Mouse (Mus musculus): ENCODE results near the gene Hivep3. TPM values are rescaled to one million over a fixed set of nuclear protein-coding genes. Genes with fewer than 3 reads are reported as not detected.

Gene Hivep3
- polyA plus RNA-seq, 1 experiment from 2014 or later = 3.7 TPM

GRCm38 (mm10) chr4:120044612-120045011 is 311.0 kb downstream of the Hivep3 start:
- H3K4me3 ChIP-seq = no peak overlapping the region
- no peak overlapping the region for H3K4me2 ChIP-seq
- no peak overlapping the region for H3K27ac ChIP-seq
- H3K27me3 ChIP-seq = no peaks in the 10 kb centered on the region
- no peak for ATAC-seq (ENCODE audit: insufficient number of reproducible peaks, insufficient read depth, low FRiP score, low TSS enrichment, low read depth)
- no peaks in the 10 kb centered on the region for H3K9me3 ChIP-seq
- H3K4me1 ChIP-seq = peaks cover 11% of the 10 kb centered on the region
- no peaks in the 10 kb centered on the region for H3K36me3 ChIP-seq
- H3K9ac ChIP-seq = no peak overlapping the region
- WGBS = 74% methylated on average over 5 of the region's 5 CpGs

- Histone ChIP-seq H3K27me3 (no peaks in the 10 kb centered on the region), H3K36me3 (no peaks in the 10 kb centered on the region), H3K4me3 (no peak overlapping the region), H3K27ac (no peak overlapping the region; the same call in 1 of the 2 replicates), H3K4me1 (peaks cover 11% of the 10 kb centered on the region), H3K9me3 (no peaks in the 10 kb centered on the region), H3K4me2 (no peak overlapping the region), H3K9ac (no peak overlapping the region)
- WGBS = 28% methylated on average over 5 of the region's 5 CpGs
- no peak for ATAC-seq (ENCODE audit: insufficient number of reproducible peaks, insufficient read depth, low FRiP score, low TSS enrichment, low read depth)
Observed at GRCm38 (mm10) chr4:120045131-120045537, 311.6 kb downstream of the Hivep3 start.

GRCm38 (mm10) chr4:120045871-120046270 is 312.3 kb downstream of the Hivep3 start:
- Histone ChIP-seq H3K4me1 (peaks cover 11% of the 10 kb centered on the region), H3K9ac (no peak overlapping the region), H3K36me3 (no peaks in the 10 kb centered on the region), H3K27me3 (no peaks in the 10 kb centered on the region), H3K27ac (no peak overlapping the region), H3K4me3 (no peak overlapping the region), H3K9me3 (no peaks in the 10 kb centered on the region), H3K4me2 (no peak overlapping the region)
- 88% methylated on average over 7 of the region's 7 CpGs for WGBS
- no peak for ATAC-seq (ENCODE audit: insufficient number of reproducible peaks, insufficient read depth, low FRiP score, low TSS enrichment, low read depth)

GRCm38 (mm10) chr4:120047060-120047459 is 313.5 kb downstream of the Hivep3 start:
- no peaks in the 10 kb centered on the region for H3K27me3 ChIP-seq
- H3K4me1 ChIP-seq = peaks cover 11% of the 10 kb centered on the region

GRCm38 (mm10) chr4:120048274-120048673 is 314.7 kb downstream of the Hivep3 start:
- H3K9me3 ChIP-seq = no peaks in the 10 kb centered on the region
- no peak overlapping the region for H3K9ac ChIP-seq
- no peak for ATAC-seq (ENCODE audit: insufficient number of reproducible peaks, insufficient read depth, low FRiP score, low TSS enrichment, low read depth)
- no peak overlapping the region for H3K4me2 ChIP-seq
- no peaks in the 10 kb centered on the region for H3K36me3 ChIP-seq
- no peak overlapping the region for H3K27ac ChIP-seq
- peaks cover 11% of the 10 kb centered on the region for H3K4me1 ChIP-seq
- 68% methylated on average over 4 of the region's 4 CpGs for WGBS
- H3K27me3 ChIP-seq = no peaks in the 10 kb centered on the region
- H3K4me3 ChIP-seq = no peak overlapping the region

More at GRCm38 (mm10) chr4:120047060-120047459, 313.5 kb downstream of the Hivep3 start:
- no peak for ATAC-seq (ENCODE audit: insufficient number of reproducible peaks, insufficient read depth, low FRiP score, low TSS enrichment, low read depth)
- Histone ChIP-seq H3K9ac (no peak overlapping the region), H3K27ac (no peak overlapping the region), H3K9me3 (no peaks in the 10 kb centered on the region), H3K4me3 (no peak overlapping the region), H3K4me2 (no peak overlapping the region), H3K36me3 (no peaks in the 10 kb centered on the region)
- WGBS = 31% methylated on average over 4 of the region's 4 CpGs

- Histone ChIP-seq H3K4me1 (peaks cover 9% of the 10 kb centered on the region), H3K4me3 (no peak overlapping the region), H3K9ac (no peak overlapping the region), H3K27ac (no peak overlapping the region), H3K4me2 (no peak overlapping the region), H3K36me3 (no peaks in the 10 kb centered on the region), H3K9me3 (no peaks in the 10 kb centered on the region), H3K27me3 (no peaks in the 10 kb centered on the region)
- ATAC-seq (ENCODE audit: insufficient number of reproducible peaks, insufficient read depth, low FRiP score, low TSS enrichment, low read depth) = no peak
- 90% methylated on average over 3 of the region's 3 CpGs for WGBS
Observed at GRCm38 (mm10) chr4:120049857-120050256, 316.3 kb downstream of the Hivep3 start.

- Histone ChIP-seq H3K4me1 (no peaks in the 10 kb centered on the region), H3K9ac (no peak overlapping the region), H3K9me3 (no peaks in the 10 kb centered on the region), H3K27me3 (no peaks in the 10 kb centered on the region), H3K27ac (no peak overlapping the region), H3K4me2 (no peak overlapping the region), H3K36me3 (no peaks in the 10 kb centered on the region), H3K4me3 (no peak overlapping the region)
- no peak for ATAC-seq (ENCODE audit: insufficient number of reproducible peaks, insufficient read depth, low FRiP score, low TSS enrichment, low read depth)
Observed at GRCm38 (mm10) chr4:120052481-120052880, 318.9 kb downstream of the Hivep3 start.

GRCm38 (mm10) chr4:120053026-120054005 is 319.7 kb downstream of the Hivep3 start:
- Histone ChIP-seq H3K9ac (no peak overlapping the region), H3K27me3 (no peaks in the 10 kb centered on the region), H3K27ac (no peak overlapping the region), H3K9me3 (no peaks in the 10 kb centered on the region), H3K4me2 (no peak overlapping the region), H3K36me3 (no peaks in the 10 kb centered on the region), H3K4me1 (no peaks in the 10 kb centered on the region), H3K4me3 (no peak overlapping the region)
- no peak for ATAC-seq (ENCODE audit: insufficient number of reproducible peaks, insufficient read depth, low FRiP score, low TSS enrichment, low read depth)
- 92% methylated on average over 11 of the region's 11 CpGs for WGBS

GRCm38 (mm10) chr4:120054145-120054544 is 320.6 kb downstream of the Hivep3 start:
- Histone ChIP-seq H3K9me3 (no peaks in the 10 kb centered on the region), H3K9ac (no peak overlapping the region), H3K27me3 (no peaks in the 10 kb centered on the region), H3K36me3 (no peaks in the 10 kb centered on the region), H3K4me3 (no peak overlapping the region), H3K4me1 (no peaks in the 10 kb centered on the region), H3K4me2 (no peak overlapping the region), H3K27ac (no peak overlapping the region)
- 65% methylated on average over 9 of the region's 9 CpGs for WGBS
- ATAC-seq (ENCODE audit: insufficient number of reproducible peaks, insufficient read depth, low FRiP score, low TSS enrichment, low read depth) = no peak

GRCm38 (mm10) chr4:120056451-120056850 is 322.9 kb downstream of the Hivep3 start:
- ATAC-seq (ENCODE audit: insufficient number of reproducible peaks, insufficient read depth, low FRiP score, low TSS enrichment, low read depth) = no peak
- no peaks in the 10 kb centered on the region for H3K36me3 ChIP-seq
- WGBS = 92% methylated on average over 9 of the region's 9 CpGs

GRCm38 (mm10) chr4:120057529-120057928 is 323.9 kb downstream of the Hivep3 start:
- no peak overlapping the region for H3K9ac ChIP-seq
- H3K4me3 ChIP-seq = no peak overlapping the region
- no peak for ATAC-seq (ENCODE audit: insufficient number of reproducible peaks, insufficient read depth, low FRiP score, low TSS enrichment, low read depth)
- no peak overlapping the region for H3K4me2 ChIP-seq
- H3K27me3 ChIP-seq = peaks cover 3% of the 10 kb centered on the region; the same call in 1 of the 2 replicates
- WGBS = 81% methylated on average over 8 of the region's 8 CpGs
- no peaks in the 10 kb centered on the region for H3K9me3 ChIP-seq
- no peaks in the 10 kb centered on the region for H3K4me1 ChIP-seq
- H3K36me3 ChIP-seq = no peaks in the 10 kb centered on the region
- no peak overlapping the region for H3K27ac ChIP-seq

More at GRCm38 (mm10) chr4:120056451-120056850, 322.9 kb downstream of the Hivep3 start:
- Histone ChIP-seq H3K4me1 (no peaks in the 10 kb centered on the region), H3K9ac (no peak overlapping the region), H3K27ac (no peak overlapping the region), H3K4me3 (no peak overlapping the region), H3K4me2 (no peak overlapping the region), H3K9me3 (no peaks in the 10 kb centered on the region), H3K27me3 (peaks cover 3% of the 10 kb centered on the region; the same call in 1 of the 2 replicates)

GRCm38 (mm10) chr4:120058157-120058556 is 324.6 kb downstream of the Hivep3 start:
- no peak overlapping the region for H3K4me3 ChIP-seq
- WGBS = 84% methylated on average over 3 of the region's 3 CpGs
- ATAC-seq (ENCODE audit: insufficient number of reproducible peaks, insufficient read depth, low FRiP score, low TSS enrichment, low read depth) = no peak
- H3K27ac ChIP-seq = no peak overlapping the region
- H3K36me3 ChIP-seq = no peaks in the 10 kb centered on the region
- no peak overlapping the region for H3K9ac ChIP-seq
- no peak overlapping the region for H3K4me2 ChIP-seq
- no peaks in the 10 kb centered on the region for H3K4me1 ChIP-seq
- H3K9me3 ChIP-seq = no peaks in the 10 kb centered on the region
- H3K27me3 ChIP-seq = peaks cover 3% of the 10 kb centered on the region; the same call in 1 of the 2 replicates
